Mouse (Mus musculus): ENCODE results near the gene Dctpp1.

- no peak for TF ChIP-seq CTCF (IDR thresholded peaks at IDR 0.05; ENCODE audit: borderline replicate concordance, extremely low read depth, insufficient read depth, insufficient read length)
- no peak for TF ChIP-seq POLR2A (IDR thresholded peaks at IDR 0.05; ENCODE audit: borderline replicate concordance, extremely low read depth, insufficient read depth, insufficient read length, poor library complexity, severe bottlenecking)
Observed at GRCm38 (mm10) chr7:127287940-127288339, 27.4 kb upstream of the Dctpp1 start.

Data from brain, embryonic 14.5 days (tissue).